Mouse (Mus musculus) embryonic fibroblast, embryonic 13.5 days (primary cell): Measurements from ENCODE around the gene Hspa2.

Experiments used
- CTCF ChIP-seq: IDR thresholded peaks from 2 replicates; pipeline ENCODE4 v1.5.1; 2011; ENCODE audit warnings: mild to moderate bottlenecking, control low read depth, low read length, moderate library complexity, borderline replicate concordance; ENCODE audit not compliant: insufficient read depth
- POLR2A ChIP-seq: IDR thresholded peaks from 2 replicates; pipeline ENCODE4 v1.6.1; 2011; ENCODE audit warnings: low read depth, mild to moderate bottlenecking, control low read depth, low read length, moderate library complexity

GRCm38 (mm10) chr12:76435084-76435483 is 31.1 kb downstream of the Hspa2 start:
- no peak for TF ChIP-seq CTCF
- no peak for TF ChIP-seq POLR2A
